Mouse (Mus musculus) thymus, adult 18-20 months (tissue): Measurements from ENCODE around the gene Elfn1.

Source experiments
- DNase-seq, 2 experiments: peaks; one replicate each; pipeline ENCODE4 v3.0.0; 2022; ENCODE audit warnings: mixed read lengths in 2 of 2

Gene Elfn1

DNA sequence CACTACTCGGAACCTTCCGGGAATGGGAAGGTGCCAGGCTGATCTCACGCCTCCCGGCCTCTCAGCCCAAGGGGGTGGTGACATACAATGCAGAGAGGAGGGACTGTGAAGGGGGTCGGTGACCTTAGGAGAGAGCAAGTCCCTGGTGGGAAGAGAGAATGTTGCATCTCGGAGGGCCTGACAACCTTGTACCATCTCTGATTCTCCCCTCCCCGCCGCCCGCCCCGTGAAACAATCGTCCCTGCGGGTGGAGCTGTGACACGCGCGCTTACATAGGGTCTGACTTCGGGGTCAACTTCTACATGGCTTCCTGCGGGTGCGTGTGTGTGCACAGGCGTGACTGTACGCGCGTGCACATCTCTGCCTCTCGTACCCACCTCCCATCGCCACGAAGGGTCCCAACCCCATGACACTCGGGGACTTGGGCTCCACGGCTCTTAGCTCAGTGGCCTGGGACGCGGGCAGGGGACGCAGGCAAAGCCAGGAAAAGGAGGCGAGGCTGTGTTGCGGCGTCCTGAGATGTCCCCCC is at the start of gene Elfn1:
Gene Elfn1, plus strand, starts transcription at position 230 of the 529 bp plus-strand sequence.
- no peak for DNase-seq

DNA sequence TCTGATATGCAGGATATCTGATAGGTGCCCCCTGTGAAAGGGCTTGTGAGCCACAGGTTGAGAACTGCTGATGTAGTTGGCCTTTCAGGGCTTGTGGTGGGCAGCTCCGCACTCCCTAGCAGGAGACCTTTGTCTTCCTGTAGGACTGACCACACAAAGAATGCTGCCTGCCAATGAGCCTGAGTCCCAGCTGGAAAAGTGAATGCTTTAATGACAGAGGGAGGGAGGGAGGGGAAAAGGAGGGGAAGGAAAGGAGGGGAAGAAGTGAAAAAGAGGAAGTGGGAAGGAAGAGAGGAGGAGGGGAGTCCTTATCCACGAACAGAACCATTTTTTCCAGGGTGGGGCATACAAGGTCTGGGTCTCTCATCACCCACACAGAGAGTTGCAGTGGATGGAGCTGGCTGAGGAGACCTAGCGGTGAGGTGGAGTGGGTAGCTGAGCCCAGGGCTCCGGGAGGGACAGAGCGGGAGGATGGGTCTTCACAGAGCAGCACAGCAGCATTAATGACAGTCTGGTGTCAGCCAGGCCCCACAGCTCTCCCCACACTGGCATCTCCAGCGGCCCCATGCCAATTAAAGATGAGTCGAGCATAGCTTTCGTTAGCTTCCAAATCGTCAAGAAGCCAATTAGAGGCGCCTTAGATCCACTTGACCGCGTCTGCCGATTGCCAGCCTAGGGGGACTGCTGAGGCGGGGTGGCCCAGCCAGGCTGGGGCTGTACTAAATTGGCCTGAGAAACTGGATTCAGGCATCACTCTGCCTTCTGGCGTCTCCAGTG is 47.2 kb upstream of the Elfn1 start:
- DNase-seq, result no peak

DNA sequence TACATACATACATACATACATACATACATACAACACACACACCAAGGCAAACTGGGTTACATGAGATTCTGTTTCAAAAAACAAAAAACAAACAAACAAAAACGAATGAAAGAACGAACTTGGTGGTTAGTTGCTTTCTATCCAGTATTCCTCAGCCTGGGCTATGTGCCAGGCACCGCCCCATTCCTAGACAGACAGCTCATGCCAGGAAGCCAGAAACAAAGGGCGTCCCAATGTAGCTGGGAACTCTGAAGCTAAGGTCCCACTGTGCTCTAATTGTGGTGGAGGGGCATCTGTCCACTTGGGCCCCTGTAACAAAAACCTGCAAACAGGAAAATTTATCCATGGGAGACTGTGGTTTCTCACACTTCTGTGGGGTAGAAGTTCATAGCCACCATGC is 45.0 kb upstream of the Elfn1 start:
- no peak for DNase-seq

DNA sequence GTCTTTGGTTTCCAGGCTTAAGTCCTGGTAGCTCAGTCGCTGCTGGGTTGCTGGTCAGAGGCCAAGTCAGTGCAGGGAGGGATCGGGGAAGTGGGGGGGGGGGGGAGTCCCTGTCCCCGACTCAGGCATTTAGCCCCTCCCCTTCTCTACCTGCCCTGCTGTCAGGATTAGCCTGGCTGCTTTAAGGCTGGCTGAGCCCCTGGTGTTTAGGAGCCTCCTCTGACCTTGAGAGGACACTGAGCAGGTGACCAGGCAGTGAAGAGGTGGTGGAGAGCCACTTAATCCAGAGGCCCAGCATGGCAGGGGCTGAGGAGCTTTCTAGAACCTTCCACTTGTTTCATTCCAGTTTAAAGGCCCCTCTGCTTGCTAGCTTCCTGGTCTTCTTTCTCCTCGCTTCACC is 36.9 kb upstream of the Elfn1 start:
- DNase-seq, result no peak

DNA sequence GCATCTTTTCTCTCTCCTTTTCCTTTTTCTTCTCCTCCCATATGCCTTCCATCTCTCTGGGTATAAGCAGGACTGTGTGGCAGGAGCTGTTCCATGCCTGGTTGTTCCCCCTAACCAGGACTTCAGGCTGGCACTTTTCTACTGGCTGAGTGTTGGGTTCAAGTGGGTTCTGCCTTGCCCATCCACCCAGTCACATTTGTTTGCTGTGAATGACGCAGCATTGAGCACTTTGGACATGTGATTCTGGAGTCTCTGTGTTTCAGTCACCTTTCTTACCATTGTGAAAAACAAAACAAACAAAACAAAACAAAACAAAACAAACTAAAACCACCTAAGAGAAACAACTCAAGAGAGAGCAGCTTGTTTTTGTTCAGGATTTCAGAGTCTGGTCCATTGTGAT is 36.2 kb upstream of the Elfn1 start:
- no peak for DNase-seq

DNA sequence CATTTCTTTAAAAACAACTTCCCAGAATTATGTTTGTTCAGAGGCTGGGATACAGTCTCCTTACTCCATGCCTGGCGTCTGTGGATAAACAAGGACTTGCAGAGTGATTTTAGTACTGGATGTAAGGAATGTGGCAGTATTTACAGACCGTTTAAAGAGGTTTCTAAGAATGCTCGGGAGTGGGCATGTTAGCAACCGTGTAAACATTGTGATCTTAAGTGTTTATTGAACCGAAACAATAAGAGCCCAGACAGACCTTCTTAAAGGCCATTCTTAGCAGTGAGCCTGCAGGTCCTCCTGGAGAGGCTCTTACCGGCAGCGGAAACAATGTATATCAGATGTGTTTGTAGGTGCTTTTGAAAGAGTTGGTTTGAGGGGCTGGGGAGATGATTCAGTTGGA is 30.2 kb upstream of the Elfn1 start:
- no peak for DNase-seq

DNA sequence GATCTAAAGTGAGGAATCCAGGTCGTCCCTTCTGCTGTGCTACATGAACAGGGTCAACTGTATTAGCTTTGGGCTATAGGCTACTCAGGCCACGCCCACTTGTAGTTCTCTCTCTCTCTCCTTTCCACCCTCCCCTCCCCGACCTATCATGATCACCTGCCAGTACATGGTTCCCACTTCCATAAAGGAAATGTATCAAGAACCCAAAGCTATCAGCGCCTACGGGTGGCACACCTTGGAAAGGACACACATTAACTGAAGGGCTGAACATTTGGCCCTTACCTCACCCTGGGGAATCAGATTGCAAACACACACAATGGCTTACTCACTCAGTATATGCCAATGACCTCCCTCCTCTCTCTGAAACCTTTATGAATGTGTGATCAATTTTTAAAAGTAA is 28.0 kb upstream of the Elfn1 start:
- DNase-seq, result no peak

DNA sequence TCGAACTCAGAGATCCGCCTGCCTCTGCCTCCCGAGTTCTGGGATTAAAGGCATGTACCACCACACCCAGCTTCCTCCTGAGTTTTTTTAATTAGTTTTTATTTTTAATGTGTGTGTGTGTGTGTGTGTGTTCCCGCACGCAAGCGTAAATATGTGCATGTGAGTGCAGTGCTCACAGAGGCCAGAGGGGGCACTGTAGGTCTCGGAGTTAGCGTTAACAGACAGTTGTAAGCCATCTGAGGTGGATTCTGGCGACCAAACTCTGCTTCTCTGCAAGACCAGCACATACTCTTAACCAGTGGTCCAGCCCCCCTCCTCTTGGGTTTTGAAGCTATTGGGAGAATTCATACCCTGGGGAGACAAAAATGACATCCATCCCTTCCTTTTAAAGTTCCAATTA is 26.6 kb upstream of the Elfn1 start:
- DNase-seq, result no peak

DNA sequence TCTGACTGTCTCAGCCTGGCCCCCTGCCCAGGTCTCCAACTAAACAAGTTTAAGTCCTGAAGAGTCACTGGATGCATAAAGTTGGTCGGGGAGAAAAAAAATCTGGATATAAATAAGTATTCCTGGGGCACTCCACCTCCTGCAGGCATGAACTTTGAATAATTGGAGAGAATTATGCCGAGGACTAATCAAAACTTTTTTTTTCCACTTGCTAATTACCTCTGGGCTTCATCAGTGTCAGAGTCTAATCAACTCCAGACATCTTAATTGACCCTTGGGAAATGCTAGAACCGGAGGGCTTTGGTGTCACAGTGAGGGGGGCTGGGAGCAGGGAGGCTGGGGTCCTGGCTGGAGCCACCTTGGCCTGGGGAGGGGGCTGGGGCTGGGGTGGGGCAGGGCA is 19.1 kb upstream of the Elfn1 start:
- DNase-seq, result no peak

DNA sequence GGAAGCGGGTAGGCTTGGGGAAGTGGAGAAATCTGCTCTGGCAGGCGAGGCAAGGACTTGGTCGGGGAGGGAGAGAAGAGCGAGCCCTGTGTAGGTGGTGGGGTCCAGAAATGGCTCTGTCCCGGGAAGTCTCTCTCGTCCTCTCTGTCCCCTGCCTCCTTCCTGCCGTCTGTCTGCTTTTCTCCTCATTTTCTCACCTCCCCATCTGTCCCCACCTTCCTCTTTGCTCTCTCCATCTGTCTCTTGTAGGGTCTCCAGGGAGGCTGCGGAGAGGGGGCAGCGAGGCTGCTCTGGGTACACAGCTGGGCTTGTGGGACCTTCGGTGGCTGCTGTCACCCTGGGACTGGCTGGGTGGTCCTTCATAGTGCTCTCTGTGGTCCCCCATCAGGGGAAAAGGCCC is 18.4 kb upstream of the Elfn1 start:
- DNase-seq, result no peak

DNA sequence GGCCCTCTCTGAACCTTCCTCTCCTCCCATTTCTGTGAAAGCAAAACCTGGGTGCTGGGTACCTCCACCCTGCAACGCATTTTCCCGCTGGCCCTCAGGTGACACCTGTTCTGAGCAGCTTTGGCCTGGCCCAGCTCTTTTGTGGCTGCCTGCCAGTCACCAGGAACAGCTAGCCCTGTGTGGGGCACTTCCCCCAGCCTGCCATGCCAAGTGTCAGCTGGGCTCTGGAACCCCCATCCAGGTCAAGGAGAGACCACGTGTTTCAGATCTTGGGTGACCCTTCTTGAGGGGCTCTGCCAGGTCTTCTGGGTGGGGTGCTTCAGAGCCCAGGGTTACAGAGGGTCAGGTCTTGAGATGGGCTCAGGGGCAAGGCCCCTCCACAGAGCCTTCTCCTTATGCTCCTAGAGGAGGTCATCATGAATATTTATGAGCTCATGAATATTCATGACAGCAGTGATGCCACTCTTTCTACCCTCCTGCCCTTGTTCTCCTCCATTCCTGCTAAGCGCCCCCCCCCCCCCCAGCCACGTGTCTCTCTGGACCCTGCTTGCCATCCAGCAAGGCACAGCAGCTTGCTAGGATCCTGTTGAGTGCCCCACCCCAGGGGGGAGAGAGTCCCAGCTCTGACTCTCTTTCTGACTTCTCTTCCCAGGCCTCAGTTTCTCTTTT is 15.3 kb upstream of the Elfn1 start:
- DNase-seq, result no peak

DNA sequence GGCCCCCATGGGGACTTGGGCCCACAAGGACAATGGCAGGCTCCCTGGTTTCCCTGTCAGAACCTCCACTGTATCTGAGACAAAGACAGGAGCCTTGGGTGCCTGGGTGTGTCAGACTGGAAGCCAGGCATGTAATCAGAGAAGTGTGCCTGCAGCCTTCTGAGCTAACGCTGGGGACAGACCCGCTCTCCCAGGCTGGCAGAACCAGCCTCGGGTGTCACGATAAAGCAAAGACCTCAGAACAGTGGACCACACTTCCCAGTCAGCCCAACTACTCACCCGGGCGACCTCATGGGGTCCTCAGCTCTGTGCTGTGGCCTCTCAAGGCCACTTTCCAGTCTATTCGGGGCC is 14.8 kb upstream of the Elfn1 start:
- DNase-seq, result no peak

DNA sequence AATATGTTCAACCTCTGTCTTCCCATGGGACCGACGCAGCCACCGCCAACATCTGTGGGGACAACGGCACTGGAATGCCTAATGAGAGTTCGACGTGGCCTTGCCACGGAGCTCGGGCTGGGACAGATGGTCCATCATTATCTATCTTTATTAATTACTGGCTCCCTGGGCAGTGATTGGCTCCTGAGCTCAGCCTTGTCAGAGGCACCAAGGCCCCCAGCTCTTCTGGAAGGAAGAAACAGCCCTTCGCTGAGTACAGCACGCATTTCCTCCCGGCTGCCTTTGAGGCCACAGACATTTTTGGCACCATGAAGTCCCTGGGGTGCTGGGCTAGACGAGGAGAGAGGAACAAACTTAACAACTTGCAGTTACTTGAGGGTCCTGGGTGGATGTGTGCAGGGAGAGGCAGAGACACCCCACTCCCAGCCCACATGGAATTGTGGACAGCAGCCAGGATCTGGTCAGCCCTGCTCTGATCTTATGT is 13.7 kb upstream of the Elfn1 start:
- no peak for DNase-seq

DNA sequence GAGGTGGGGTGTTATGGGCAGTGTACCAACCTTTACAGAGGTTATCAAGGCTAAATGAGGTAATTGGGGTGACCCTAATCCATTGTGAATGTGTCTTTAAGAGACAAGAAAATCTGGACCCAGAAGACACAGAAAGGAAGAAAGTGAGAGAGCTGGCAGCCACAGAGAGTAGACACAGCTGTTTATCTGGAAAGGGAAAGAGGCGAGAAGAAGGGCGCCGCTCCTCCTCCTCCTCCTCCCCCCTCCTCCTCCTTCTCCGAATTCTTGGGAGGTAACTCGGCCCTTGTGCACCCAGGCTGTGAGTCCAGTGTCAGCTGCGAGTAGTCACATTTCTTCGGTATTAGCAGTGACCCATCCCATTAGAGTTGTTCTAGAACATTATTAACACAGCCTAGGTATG is 8.7 kb upstream of the Elfn1 start:
- DNase-seq, result no peak

DNA sequence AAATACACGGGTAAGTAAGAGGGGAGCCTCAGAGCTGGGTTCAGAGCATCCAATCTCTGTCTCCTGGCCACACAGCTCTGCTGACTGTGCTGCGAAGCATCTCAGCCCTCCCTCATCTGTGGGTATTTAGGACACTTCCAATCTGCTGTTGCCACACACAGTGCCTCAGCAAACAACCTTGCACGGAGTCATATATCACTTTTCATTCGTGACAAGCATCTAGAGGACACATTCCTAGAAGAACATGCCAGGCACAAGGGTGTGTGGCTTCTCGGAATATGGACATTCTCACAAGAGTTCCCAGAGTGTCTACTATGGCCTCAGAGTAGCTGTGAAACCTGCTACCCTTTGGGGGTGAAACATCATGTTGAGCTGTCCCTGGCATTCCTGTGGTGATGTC is 2.6 kb upstream of the Elfn1 start:
- DNase-seq, result no peak

DNA sequence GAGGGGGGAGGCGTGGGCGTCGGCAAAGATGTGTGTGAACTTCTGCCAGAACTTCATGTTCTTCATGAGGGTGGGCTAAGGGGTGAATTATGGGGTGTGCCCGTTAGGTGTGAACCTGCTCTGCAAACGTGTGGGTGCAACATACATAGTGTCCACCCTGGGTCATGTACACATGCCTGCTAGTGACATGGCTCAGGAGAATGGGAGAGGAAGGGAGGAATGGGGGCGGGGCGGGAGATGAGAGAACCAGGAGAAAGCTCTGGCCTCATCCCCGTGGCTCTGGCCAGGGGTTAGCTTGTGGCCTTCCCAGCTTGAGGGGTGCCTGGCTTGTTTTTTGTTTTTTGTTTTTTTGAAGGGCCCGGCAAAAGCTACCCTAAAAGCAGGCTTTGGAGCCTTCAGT is 1.2 kb upstream of the Elfn1 start:
- DNase-seq, result no peak

DNA sequence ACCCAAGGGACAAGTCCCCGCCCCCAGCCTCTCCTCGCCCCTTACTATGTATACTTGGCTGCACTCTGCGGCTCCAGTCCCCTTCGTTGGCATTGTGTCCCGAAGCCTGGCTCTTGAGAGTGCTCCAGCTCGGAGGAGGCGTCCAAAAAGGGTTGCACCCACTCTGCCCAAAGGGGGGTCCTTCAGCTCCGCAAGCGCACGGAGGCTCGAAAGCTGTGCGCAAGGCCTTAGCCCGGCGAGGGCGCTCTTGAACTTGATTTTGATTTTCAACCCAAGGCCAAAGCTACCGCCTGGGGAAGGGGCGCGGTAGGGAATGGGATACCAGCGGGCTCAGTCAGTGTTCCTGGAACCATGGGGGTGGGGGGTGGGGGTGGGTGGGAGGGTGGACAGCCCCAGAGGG is 502 bp upstream of the Elfn1 start:
- no peak for DNase-seq

DNA sequence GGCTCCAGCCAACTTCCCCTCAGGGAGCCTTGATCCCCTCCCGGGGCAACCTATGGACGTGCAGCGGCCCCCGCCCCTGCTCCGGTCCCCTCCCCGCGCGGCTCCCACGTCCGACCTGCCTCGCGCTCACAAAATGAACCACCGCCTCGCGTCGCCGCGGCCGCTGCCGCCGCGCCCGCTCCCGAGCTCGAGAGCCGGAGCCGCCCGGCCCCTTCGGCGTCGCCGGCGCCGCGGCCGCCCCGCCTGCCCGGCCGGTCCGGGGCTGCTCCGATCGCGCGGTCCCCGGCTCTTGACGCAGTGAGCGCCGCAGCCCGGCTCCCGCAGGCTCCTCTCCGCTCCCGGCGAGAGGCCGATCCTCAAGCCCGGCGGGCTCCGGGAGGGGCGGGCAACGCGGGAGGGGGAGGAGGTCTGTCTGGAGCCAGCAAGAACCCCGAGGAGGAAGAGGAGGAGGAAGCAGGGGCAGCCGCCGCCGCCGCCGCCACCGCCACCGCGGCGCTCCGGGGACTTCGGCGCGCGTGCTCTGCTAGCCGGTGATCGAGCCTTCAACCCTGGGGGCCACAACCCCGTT is 584 bp downstream of the Elfn1 start:
- DNase-seq, result no peak

DNA sequence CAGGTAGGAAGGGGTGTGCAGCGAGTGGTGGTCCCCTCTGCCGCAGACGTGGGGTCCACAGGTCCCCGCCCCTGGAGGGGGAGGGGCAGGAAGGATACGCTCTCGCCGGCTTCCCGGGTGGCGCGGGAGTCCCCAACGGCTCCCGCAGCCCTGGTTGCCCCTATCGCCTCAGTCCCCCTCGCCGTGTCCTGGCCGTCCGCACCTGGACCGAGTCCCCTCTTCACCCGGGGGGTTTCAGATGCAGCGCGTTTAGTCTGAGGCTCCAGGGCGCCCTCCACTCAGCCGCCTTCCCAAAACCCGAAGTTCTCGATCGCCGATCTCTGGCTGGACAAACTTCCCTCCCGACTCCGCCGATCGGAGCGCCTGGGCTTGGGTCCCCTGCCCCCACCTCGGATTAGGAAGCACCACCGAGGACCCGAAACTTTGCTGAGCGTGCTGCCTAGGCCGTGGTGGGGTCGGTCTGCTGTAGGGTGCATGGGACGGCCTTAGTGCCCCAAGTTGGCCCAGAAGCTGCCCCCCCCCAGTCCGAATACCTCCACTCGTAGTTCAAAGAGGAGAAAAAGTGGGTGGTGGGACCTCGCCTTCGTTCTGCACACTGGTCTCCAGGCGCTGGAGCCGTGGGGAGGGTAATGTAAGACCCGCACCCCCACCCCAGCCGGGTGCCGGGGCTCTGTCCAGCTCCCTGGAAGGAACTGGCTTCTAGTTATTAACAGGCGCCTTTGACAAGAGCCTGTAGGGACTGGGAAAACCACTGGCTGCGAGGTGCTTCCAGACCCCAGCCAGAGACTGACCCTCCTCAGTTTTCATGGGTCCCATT is 1.3 kb downstream of the Elfn1 start:
- no peak for DNase-seq

DNA sequence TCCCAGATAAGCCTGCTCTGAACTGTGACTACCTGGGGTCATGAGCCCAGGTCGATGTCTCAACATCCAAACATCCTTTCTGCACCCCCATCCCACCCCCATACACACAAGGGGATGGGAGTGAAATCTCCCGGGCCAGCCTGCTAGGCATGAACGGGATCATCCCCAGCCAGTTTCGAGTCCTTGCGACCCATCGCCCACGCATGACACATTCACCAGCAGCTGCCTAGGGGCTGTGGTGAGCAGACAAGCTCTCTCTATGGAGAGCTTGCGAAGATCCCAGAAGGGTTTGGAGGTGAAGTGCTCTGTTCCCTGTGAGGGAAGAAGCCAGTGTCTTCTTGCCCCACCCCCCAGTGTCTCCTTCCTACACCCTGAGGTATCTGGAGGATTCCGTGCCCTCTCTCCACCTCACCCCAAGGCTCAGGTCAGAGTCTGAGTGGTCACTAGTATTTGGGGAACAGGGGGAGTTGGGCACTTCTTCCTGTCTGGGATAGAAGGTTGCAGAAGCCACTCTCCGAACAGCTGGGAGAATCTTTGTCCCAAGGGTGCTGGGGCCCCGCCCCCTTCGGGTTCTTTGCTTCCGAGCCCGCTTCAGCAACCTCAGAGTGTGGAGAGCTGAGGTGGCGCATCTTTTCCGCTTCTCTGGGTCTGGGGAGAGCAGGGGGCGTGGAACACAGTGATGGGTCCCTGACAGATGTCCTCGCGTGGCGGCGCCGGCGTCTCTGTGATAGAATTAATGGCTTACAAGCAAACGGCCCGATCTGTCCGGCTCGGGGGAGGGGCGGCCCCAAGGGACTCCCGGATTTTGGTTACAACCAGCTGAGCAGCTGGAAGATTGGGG is 2.2 kb downstream of the Elfn1 start:
- DNase-seq, result no peak

DNA sequence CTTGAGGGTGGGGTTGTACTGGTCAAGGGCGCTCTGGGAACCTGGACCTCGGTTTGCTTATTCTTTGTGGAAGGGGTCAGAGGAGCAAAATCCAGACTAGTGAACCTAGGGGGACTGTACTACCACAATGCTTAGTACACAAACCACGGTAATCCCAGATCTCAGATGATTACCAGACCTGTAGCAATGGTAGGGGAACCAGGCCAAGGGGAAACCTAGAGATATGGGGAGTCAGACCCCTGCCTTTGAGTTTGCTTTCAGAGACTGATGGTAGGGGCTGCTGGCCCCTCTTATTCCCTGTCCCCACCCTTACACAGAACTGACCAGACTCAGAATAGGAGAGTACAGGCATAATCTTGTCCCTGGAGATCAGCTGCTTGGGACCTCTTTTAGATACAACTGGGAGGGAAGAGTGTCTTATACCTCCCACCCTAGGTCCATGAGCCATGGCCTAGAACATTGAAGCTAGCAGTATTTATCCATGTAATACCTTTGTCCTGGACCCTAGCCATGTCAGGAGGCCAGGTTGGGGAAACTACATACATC is 3.1 kb downstream of the Elfn1 start:
- no peak for DNase-seq

DNA sequence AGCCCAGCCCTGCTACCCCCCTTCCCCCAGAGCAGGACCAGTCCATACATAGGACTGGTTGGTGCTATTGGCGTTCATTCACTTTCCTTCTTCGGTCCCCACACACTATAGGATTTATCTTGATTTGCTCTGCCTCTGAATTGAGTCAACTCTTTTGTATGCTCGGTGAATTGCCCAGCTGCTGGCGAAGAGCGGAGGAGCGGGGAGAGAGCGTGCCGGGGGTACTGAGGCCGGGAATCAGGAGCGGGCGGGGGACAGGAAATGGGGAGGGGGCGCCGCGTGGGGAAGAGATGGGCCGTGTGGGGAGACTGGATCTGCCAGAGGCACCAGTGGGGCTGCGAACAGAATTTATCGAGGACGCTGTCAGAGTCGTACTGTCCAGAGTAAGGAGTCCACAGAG is 3.8 kb downstream of the Elfn1 start:
- DNase-seq, result no peak
